Mouse (Mus musculus) olfactory bulb, adult 2 months (tissue): ENCODE data around the gene Cacng4.

Source experiments
- CTCF ChIP-seq: fragments of 200-500 bp; IDR thresholded peaks from 2 replicates; pipeline ENCODE4 v1.5.1; 2012; ENCODE audit warnings: low read depth, mild to moderate bottlenecking, low read length, moderate library complexity; ENCODE audit not compliant: insufficient read depth
- POLR2A ChIP-seq: fragments of 200-500 bp; IDR thresholded peaks from 2 replicates; pipeline ENCODE4 v1.6.1; 2012; ENCODE audit warnings: mild to moderate bottlenecking, low read depth, low read length, moderate library complexity; ENCODE audit not compliant: insufficient read depth

- no peak for TF ChIP-seq CTCF
- no peak for TF ChIP-seq POLR2A
Measured at GRCm38 (mm10) chr11:107796346-107796745, 2.0 kb upstream of the Cacng4 start.
